Mouse (Mus musculus) monocyte, adult 5-6 weeks (primary cell): Measurements from ENCODE around the gene Tns2. TPM values are rescaled to one million over a fixed set of nuclear protein-coding genes. Genes with fewer than 3 reads are reported as not detected.
"Not testable (repeated sequence)": the region's sequence is repeated elsewhere in the genome, so short reads cannot be mapped to it uniquely, and the experiment has no call there.

ENCODE experiments used
- ATAC-seq: fragments of 153-309, 156-312 bp; replicated peaks from 2 replicates; pipeline ENCODE4 v1.8.0; 2017; ENCODE audit warnings: mild to moderate bottlenecking; ENCODE audit not compliant: low TSS enrichment, insufficient number of reproducible peaks, severe bottlenecking, poor library complexity, low FRiP score
- total RNA-seq: library from RNA; stranded (forward); fragments of 200-1000, 200-491, 200-594 nt; gene quantifications from 3 replicates; pipeline ENCODE4 v1.2.3, GENCODE M21; 2017

Gene Tns2
- total RNA-seq, 1 experiment from 2014 or later = not detected

DNA sequence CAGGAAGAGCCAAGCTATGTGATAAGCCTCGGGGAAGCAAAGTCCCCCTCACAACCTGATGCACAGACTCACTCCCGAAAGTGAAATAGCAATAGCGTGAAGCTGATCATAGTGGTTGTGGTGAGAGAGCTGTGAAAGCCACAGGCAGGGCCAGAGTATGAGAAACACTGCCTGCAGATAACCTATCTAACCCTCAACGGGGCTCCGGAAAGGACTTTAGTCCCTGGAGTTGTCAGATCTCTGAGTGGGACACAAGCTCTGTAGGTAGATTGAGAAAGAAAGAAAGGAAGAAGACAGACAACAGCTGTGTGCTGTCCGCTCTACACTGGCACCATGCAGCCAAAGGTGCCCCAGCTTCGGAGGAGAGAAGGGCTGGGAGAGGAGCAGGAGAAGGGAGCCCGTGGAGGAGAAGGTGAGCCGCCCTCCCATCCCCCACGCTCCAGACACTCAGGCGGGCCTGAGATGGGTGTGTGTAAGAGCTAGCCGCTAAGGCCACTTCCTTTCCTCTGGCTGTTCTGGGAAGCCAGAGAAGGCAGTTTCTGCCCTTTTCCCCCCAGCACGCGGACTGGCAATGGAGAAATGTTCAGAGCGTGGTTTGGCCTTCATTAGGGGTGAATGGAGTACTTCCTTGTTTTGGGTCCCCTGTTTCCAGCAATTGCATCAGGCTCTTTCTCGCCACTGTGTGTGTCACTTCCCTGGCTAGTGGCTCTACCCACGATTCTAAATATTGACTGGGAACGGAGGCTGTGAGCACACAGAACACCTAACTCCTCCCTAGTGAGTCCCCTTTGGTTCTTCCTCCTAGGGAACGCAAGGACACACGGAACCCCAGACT is 50.3 kb downstream of the Tns2 start, which contains the start of gene Soat2:
Gene Soat2, plus strand, starts transcription at position 226 of the 835 bp plus-strand sequence.
- peak; percentile 82 for ATAC-seq

DNA sequence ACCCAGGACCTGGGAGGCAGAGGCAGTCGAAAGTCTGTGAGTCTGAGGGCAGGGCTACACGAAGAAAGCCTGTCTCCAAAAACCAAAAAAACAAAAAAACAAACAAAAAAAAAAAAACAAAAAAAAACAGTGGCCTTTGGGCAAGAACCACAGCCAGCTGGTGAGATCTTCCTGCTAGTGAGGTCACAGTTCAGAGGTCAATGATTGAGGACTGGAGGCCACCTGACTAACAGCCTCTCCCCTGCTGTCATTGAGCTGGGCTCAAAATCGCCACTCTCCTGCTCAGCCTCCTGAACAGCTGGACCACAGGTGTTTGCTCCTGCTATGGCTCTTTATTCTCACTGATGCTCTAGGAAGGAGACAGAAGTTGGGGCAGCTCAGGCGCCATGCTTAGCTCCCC is 52.4 kb downstream of the Tns2 start:
- no peak for ATAC-seq

DNA sequence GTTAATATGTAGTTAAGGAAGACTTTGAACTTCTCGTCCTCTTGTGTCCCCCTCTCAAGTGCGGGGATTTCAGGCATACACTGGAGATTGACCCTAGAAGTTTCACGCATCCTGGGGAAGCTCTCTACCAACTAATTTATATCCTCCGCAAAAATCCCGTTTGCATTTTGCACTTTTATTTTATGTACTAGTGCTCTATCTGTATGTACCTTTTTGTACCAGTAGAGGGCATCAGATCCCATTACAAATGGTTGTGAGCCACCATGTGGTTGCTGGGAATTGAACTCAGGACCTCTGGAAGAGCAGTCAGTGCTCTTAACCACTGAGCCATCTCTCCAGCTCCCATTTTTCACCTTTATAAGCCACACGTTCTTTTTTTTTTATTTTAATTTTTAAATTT is 54.8 kb downstream of the Tns2 start:
- not testable (repeated sequence) for ATAC-seq

DNA sequence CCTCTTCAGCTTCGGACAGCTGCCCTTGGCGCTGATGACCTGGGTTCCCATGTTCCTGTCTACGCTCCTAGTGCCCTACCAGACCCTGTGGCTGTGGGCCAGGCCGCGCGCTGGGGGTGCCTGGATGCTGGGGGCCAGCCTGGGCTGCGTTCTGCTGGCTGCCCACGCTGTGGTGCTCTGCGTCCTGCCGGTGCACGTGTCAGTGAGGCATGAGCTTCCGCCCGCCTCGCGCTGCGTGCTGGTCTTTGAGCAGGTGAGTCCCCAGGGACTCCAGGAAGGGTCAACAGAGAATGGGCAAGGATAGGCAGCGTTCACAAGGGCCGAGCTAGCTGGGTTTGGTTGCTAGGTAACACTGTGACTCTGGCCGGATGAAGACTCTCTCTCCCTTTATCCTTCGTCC is 56.6 kb downstream of the Tns2 start:
- ATAC-seq = no peak

DNA sequence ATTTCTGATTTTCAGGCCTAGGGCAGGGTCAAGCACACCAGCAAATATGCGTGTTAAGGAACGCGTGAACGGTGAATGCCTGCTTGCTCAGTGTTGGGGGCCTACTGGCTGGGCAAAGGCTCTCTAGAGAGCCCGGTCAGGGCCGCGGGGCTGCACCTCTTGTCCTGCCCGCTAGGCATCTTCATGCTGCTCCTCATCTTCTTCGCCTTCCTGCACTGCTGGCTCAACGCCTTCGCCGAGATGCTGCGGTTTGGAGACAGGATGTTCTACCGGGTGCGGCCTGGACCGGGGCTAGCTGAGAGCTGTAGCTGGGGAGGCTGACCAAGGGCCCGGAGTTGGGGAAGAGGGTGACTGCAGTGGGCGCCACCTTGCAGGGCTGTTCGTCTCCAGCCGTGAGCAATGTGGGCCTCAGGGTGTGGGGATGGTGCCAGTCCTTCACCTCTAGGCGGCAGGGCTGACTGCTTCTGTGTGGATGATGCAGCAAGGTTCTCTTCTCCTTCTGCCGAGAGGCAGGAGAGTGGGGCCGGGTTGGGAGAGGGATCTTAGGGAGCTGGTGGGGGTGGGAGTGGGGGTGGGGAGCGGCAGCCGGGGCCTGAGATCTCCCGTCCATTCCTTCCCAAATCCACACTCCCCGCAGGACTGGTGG is 60.3 kb downstream of the Tns2 start:
- ATAC-seq = no peak

DNA sequence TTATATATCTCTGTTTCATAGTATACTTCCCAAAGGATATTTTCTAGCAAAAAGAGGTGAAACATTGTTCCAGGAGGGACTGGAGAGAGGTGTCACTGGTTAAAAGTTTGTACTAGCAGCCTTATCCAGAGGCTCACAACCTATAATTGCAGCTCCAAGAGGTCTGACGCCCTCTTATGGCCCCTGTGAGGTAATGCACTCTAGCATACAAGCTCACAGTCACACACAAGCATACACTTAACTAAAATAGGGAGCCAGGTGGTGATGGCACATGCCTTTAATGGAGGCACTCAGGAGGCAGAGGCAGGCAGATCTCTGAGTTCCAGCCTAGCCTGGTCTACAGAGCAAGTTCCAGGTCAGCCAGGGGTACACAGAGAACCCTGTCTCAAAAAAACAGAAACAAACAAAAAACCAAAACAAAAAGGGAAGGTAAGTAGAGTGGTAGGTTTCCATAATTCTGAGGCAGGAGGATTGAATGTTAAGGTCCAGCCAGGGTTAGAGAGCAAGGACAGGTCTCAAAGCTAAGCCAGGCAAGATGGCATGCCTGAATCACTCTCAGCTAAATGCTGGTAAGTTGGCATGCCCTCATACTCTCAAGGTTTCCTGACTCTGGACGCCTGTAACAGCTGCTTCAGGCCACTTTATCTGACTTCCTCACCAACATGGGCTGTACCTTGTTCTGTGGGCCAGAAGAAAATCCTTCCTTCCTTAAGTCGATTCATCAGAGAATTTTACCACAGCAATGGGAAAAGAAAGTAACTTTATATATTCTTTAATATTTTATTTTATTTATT is 63.9 kb downstream of the Tns2 start:
- no peak for ATAC-seq

DNA sequence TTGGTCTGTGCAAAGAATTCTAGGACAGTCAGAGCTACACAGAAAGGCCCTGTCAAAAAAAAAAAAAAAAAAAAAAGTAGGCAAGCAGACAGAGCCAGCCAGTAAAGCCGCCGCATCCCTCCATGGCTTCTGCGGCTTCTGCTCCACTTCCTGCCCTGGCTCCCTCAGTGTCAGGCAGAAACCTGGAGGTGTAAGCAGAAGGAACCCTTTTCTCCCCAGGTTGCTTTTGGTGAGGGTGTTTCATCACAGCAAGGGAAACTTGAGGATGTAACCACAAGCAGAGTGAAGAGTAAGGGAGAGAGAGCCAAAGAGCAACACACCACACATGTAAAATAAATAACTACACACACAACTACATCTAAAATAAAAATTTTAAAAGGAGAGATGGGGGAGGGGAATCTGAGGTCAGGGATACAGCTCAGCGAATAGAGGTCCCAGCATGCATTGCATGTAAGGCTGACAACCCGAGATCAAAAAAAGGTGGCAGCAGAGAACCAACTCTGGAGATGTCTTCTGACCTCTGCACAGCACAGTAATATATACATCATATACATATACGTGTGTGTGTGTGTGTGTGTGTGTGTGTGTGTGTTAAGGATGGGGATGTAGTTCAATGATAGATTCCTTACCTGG is 65.4 kb downstream of the Tns2 start:
- no peak for ATAC-seq

Other genes with a start within 250 kb of the Tns2 start
- gene Krt1, start 249.6 kb upstream of the Tns2 start, total RNA-seq = not detected in 3 replicates
- gene Krt77, start 230.7 kb upstream of the Tns2 start, total RNA-seq = not detected in 3 replicates
- not detected in 3 replicates for gene Krt76, start 207.5 kb upstream of the Tns2 start, total RNA-seq
- not detected in 3 replicates for gene Krt4, start 175.7 kb upstream of the Tns2 start, total RNA-seq
- gene Krt79, start 160.1 kb upstream of the Tns2 start, total RNA-seq = not detected in 3 replicates
- gene Krt78, start 146.1 kb upstream of the Tns2 start, total RNA-seq = not detected in 3 replicates
- gene Krt8, start 95.9 kb upstream of the Tns2 start, total RNA-seq = 0.19 to 0.68 TPM in 2 of 3 replicates, not detected in the other
- gene Krt18, start 72.2 kb upstream of the Tns2 start, total RNA-seq = 1.1 to 4.4 TPM (median 3.5 TPM) in 3 replicates
- gene Eif4b, start 26.6 kb upstream of the Tns2 start, total RNA-seq = 248 to 278 TPM (median 251 TPM) in 3 replicates
- gene Spryd3, start 35.8 kb downstream of the Tns2 start, total RNA-seq = 49.3 to 56.3 TPM (median 49.3 TPM) in 3 replicates
- gene Igfbp6, start 43.9 kb downstream of the Tns2 start, total RNA-seq = 0.38 to 1.4 TPM (median 0.68 TPM) in 3 replicates
- 6.2 to 25.0 TPM (median 10.2 TPM) in 3 replicates for gene Soat2, start 50.1 kb downstream of the Tns2 start, total RNA-seq
- gene Zfp740, start 102.8 kb downstream of the Tns2 start, total RNA-seq = 58.9 to 62.9 TPM (median 60.3 TPM) in 3 replicates
- gene Csad, start 104.3 kb downstream of the Tns2 start, total RNA-seq = 4.1 to 11.2 TPM (median 8.1 TPM) in 3 replicates
- 533 to 618 TPM (median 601 TPM) in 3 replicates for gene Itgb7, start 131.5 kb downstream of the Tns2 start, total RNA-seq
- gene Rarg, start 157.1 kb downstream of the Tns2 start, total RNA-seq = 18.8 to 30.0 TPM (median 26.6 TPM) in 3 replicates
- gene Gm9918, start 170.2 kb downstream of the Tns2 start, total RNA-seq = not detected in 3 replicates
- gene Mfsd5, start 179.0 kb downstream of the Tns2 start, total RNA-seq = 30.1 to 39.1 TPM (median 34.0 TPM) in 3 replicates
- gene Espl1, start 195.9 kb downstream of the Tns2 start, total RNA-seq = 0.76 to 4.6 TPM (median 4.0 TPM) in 3 replicates
- 576 to 776 TPM (median 626 TPM) in 3 replicates for gene Pfdn5, start 225.7 kb downstream of the Tns2 start, total RNA-seq
- 20.0 to 37.9 TPM (median 27.2 TPM) in 3 replicates for gene Myg1, start 231.3 kb downstream of the Tns2 start, total RNA-seq